Mouse (Mus musculus) ES-Bruce4 (cell line): ENCODE measurements around the gene Padi3.

Experiments used
- CTCF ChIP-seq: IDR thresholded peaks from one replicate; pipeline ENCODE4 v1.8.1; 2011; ENCODE audit warnings: low read depth, low read length
- POLR2A ChIP-seq: IDR thresholded peaks from one replicate; pipeline ENCODE4 v1.8.1; 2011; ENCODE audit warnings: low read length; ENCODE audit not compliant: insufficient read depth

DNA sequence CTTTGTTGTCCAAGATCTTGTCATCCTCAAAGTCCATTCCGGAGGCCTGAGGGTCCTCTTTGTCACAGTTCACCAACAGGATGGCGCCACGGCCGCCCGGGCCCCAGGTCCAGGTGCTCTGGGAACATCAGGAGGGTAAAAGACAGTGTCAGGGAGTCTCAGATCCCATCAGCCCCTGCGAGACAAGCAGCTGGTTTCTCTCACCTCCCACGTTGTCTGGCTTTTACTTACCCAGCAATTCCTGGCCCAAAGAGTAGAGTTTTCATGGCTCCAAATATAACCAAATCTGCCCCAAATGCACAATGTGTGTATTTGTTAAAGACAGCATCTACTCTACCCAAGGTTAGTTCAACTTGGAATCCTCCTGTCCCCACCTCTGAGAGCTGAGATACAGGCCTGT, 48.8 kb downstream of the Padi3 start:
- TF ChIP-seq POLR2A (no peak), CTCF (no peak)
